Mouse (Mus musculus): ENCODE results near the gene Tubal3. TPM values are rescaled to one million over a fixed set of nuclear protein-coding genes. Genes with fewer than 3 reads are reported as not detected.

Tubal3 gene
- not detected for total RNA-seq (2023)

DNA sequence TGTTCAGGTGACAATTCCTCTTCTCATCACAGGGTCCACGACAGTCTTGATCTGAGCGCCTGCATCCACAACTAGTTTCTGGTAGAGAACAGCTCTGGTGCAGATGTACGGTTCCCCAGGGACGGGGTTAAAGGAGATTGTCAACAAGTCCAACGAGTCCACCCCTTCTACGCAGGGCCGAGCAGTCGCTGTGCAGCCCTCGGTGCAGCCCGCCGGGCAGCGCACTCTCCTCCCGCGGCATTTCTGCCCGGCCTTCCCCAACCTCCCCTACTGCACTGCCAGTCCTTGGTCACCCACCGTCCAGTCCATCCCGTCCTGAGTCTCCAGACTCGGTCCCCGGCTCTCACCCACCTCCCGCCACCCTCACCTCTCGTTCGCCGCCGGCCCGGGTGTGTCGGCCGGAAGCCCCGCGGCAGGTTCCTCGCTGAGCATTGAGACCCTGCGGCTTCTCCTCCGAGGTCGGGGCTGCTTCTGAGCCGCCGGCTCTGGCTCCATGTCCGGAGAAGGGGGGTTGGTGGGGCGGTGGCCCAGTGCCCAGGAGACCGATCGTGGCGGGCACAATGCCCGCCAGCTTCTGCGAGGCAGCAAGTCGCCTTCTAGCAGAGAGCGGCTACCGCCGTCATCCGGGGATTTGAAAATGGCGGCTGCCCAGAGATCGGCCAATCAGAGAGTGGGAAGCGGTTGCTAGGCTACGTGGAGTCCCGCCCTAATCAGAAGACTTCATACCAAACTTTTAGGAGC, at the start of gene Tubal3, which contains the start of gene Net1:
TSS of gene Tubal3 (plus strand) at position 704 of the 741 bp plus-strand sequence.
TSS of gene Net1 (minus strand) at position 650 of the 741 bp plus-strand sequence.

DNA sequence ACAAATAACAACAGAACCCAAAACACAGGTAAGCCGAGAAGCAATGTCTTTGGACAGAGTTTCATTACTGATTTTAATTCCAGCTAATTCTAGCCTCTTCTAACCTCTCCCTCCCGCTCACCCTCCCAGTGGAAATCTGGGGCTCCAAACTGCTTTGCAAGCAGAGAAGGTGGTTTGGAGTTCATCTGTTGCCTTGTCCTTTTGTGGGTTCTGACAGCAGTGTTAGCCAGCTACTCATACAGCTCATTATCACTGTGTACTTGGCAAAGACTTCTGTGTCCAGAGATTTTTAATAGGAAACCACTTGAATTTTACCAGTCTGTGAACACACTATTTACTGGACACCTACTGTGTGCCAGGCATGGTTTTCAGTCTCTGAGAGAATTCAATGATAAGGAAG, 27.2 kb downstream of the Tubal3 start, which contains the start of gene Ucn3:
TSS of gene Ucn3 (minus strand) at position 101 of the 400 bp plus-strand sequence.

Other genes with a start within 250 kb of the Tubal3 start
- gene Calml3, start 114.0 kb upstream of the Tubal3 start, total RNA-seq (2023): not detected
- gene Calm4, start 80.5 kb upstream of the Tubal3 start, total RNA-seq (2023): not detected
- not detected for gene Calm5, start 64.1 kb upstream of the Tubal3 start, total RNA-seq (2023)
- gene Net1, start 54 bp upstream of the Tubal3 start, total RNA-seq (2023): 41.6 TPM
- not detected for gene Ucn3, start 27.1 kb downstream of the Tubal3 start, total RNA-seq (2023)
- not detected for gene Akr1c14, start 130.7 kb downstream of the Tubal3 start, total RNA-seq (2023)
- not detected for gene Akr1c18, start 232.4 kb downstream of the Tubal3 start, total RNA-seq (2023)